Mouse (Mus musculus): ENCODE data around the gene Desi1. TPM values are rescaled to one million over a fixed set of nuclear protein-coding genes. Genes with fewer than 3 reads are reported as not detected.

Desi1 gene
- polyA plus RNA-seq, 1 experiment = 49.4 TPM

- no peak overlapping the region for H3K27ac ChIP-seq (ENCODE audit: insufficient read depth, low read length)
- no peaks in the 10 kb centered on the region for H3K4me1 ChIP-seq (ENCODE audit: control insufficient read depth, insufficient read depth, low read length)
- TF ChIP-seq POLR2A (IDR thresholded peaks at IDR 0.05; ENCODE audit: low read depth, low read length) (no peak), CTCF (IDR thresholded peaks at IDR 0.05; ENCODE audit: borderline replicate concordance, insufficient read depth, low read length) (no peak)
- H3K4me3 ChIP-seq (ENCODE audit: insufficient read depth, low read length) = no peak overlapping the region
Measured at GRCm38 (mm10) chr15:81943176-81943749, 90.4 kb downstream of the Desi1 start.

Other genes starting within 250 kb of the Desi1 start
- 37.4 and 43.1 TPM in 2 replicates for gene Tef, start 231.4 kb downstream of the Desi1 start, polyA plus RNA-seq (2011; ENCODE audit: insufficient read length, low read depth, missing spikeins)
- 21.4 and 22.8 TPM in 2 replicates for gene Tob2, start 175.1 kb downstream of the Desi1 start, polyA plus RNA-seq (2011; ENCODE audit: insufficient read length, low read depth, missing spikeins)
- 53.0 and 71.3 TPM in 2 replicates for gene Phf5a, start 162.0 kb downstream of the Desi1 start, polyA plus RNA-seq (2011; ENCODE audit: insufficient read length, low read depth, missing spikeins)
- gene Aco2, start 161.6 kb downstream of the Desi1 start, polyA plus RNA-seq (2011; ENCODE audit: insufficient read length, low read depth, missing spikeins) = 143 and 150 TPM in 2 replicates
- gene Polr3h, start 107.6 kb downstream of the Desi1 start, polyA plus RNA-seq (2011; ENCODE audit: insufficient read length, low read depth, missing spikeins) = 12.3 and 16.2 TPM in 2 replicates
- gene Csdc2, start 97.1 kb downstream of the Desi1 start, polyA plus RNA-seq (2011; ENCODE audit: insufficient read length, low read depth, missing spikeins) = 3.3 and 4.4 TPM in 2 replicates
- gene Pmm1, start 72.9 kb downstream of the Desi1 start, polyA plus RNA-seq (2011; ENCODE audit: insufficient read length, low read depth, missing spikeins) = 88.7 and 121 TPM in 2 replicates
- not detected in 2 replicates for gene 1700029P11Rik, start 53.3 kb downstream of the Desi1 start, polyA plus RNA-seq (2011; ENCODE audit: insufficient read length, low read depth, missing spikeins)
- 37.4 and 38.1 TPM in 2 replicates for gene Xrcc6, start 46.0 kb downstream of the Desi1 start, polyA plus RNA-seq (2011; ENCODE audit: insufficient read length, low read depth, missing spikeins)
- 176 and 193 TPM in 2 replicates for gene Snu13, start 13.7 kb upstream of the Desi1 start, polyA plus RNA-seq (2011; ENCODE audit: insufficient read length, low read depth, missing spikeins)
- gene 4930407I10Rik, start 25.3 kb upstream of the Desi1 start, polyA plus RNA-seq (2011; ENCODE audit: insufficient read length, low read depth, missing spikeins) = not detected in 2 replicates
- gene Mei1, start 36.1 kb upstream of the Desi1 start, polyA plus RNA-seq (2011; ENCODE audit: insufficient read length, low read depth, missing spikeins) = not detected in 2 replicates
- 15.0 and 18.6 TPM in 2 replicates for gene Ccdc134, start 94.1 kb upstream of the Desi1 start, polyA plus RNA-seq (2011; ENCODE audit: insufficient read length, low read depth, missing spikeins)
- 86.4 and 87.3 TPM in 2 replicates for gene Srebf2, start 113.3 kb upstream of the Desi1 start, polyA plus RNA-seq (2011; ENCODE audit: insufficient read length, low read depth, missing spikeins)
- gene Shisa8, start 179.0 kb upstream of the Desi1 start, polyA plus RNA-seq (2011; ENCODE audit: insufficient read length, low read depth, missing spikeins) = not detected in 2 replicates
- gene Tnfrsf13c, start 190.5 kb upstream of the Desi1 start, polyA plus RNA-seq (2011; ENCODE audit: insufficient read length, low read depth, missing spikeins) = not detected in 2 replicates
- 13.1 and 16.1 TPM in 2 replicates for gene Cenpm, start 210.9 kb upstream of the Desi1 start, polyA plus RNA-seq (2011; ENCODE audit: insufficient read length, low read depth, missing spikeins)
- not detected in 2 replicates for gene 1500009C09Rik, start 218.5 kb upstream of the Desi1 start, polyA plus RNA-seq (2011; ENCODE audit: insufficient read length, low read depth, missing spikeins)
- 1.6 and 2.8 TPM in 2 replicates for gene Sept3, start 241.0 kb upstream of the Desi1 start, polyA plus RNA-seq (2011; ENCODE audit: insufficient read length, low read depth, missing spikeins)